Mouse (Mus musculus) forebrain, embryonic 14.5 days (tissue): ENCODE measurements around the gene Gdf2. TPM values are rescaled to one million over a fixed set of nuclear protein-coding genes. Genes with fewer than 3 reads are reported as not detected.

Experiments used
- ATAC-seq: fragments of 200-750 bp; cut with Nextera tagmentation; 2 replicates; pipeline ENCODE4 v1.8.0; 2017; ENCODE audit warnings: mild to moderate bottlenecking, moderate library complexity
- DNase-seq: peaks from one replicate; pipeline ENCODE4 v3.0.0-alpha.2; 2015; ENCODE audit warnings: low spot score
- H3K27ac ChIP-seq: fragments of 300-500 bp; sonication (generic); 2 replicates; pipeline ENCODE4 v1.5.1; 2014; ENCODE audit warnings: low read depth, mild to moderate bottlenecking, control low read depth, low read length, moderate library complexity
- H3K27me3 ChIP-seq: fragments of 300-500 bp; sonication (generic); replicated peaks from 2 replicates; pipeline ENCODE4 v1.6.1; 2014; ENCODE audit warnings: low read length, control low read depth, mixed read lengths; ENCODE audit not compliant: control insufficient read depth, insufficient read depth
- H3K36me3 ChIP-seq: fragments of 300-500 bp; sonication (generic); 2 replicates; pipeline ENCODE4 v1.6.1; 2014; ENCODE audit warnings: low read length, control low read depth; ENCODE audit not compliant: control insufficient read depth, insufficient read depth
- H3K4me1 ChIP-seq: fragments of 300-500 bp; sonication (generic); 2 replicates; pipeline ENCODE4 v1.6.1; 2014; ENCODE audit warnings: antibody characterized with exemption, low read length, control low read depth; ENCODE audit not compliant: control insufficient read depth, insufficient read depth
- H3K4me2 ChIP-seq: fragments of 300-500 bp; sonication (generic); 2 replicates; pipeline ENCODE4 v1.6.1; 2014; ENCODE audit warnings: mild to moderate bottlenecking, control low read depth, low read length
- H3K4me3 ChIP-seq: fragments of 300-500 bp; sonication (generic); 2 replicates; pipeline ENCODE4 v1.5.1; 2014; ENCODE audit warnings: low read depth, low read length, control low read depth
- H3K9ac ChIP-seq: fragments of 300-500 bp; sonication (generic); 2 replicates; pipeline ENCODE4 v1.6.1; 2014; ENCODE audit warnings: mild to moderate bottlenecking, low read length, control low read depth, moderate library complexity
- H3K9me3 ChIP-seq: fragments of 300-500 bp; sonication (generic); replicated peaks from 2 replicates; pipeline ENCODE4 v1.6.1; 2016; ENCODE audit warnings: low read length, control low read depth, mixed read lengths; ENCODE audit not compliant: control insufficient read depth
- WGBS: fragments of 180-500 bp; shearing (Covaris S2); extraction: QIAGEN DNeasy Blood & Tissue Kit; methylation state at CpG from one replicate; pipeline ENCODE4 v1.1.7; 2014; 5-methylcytosine and 5-hydroxymethylcytosine counted together
- polyA plus RNA-seq: library from polyadenylated mRNA; unstranded; fragments of >200 nt; fragmentation: Nextera tagmentation; extraction: Ambion mirVana; gene quantifications from 2 replicates; pipeline ENCODE4 v1.2.1, GENCODE M21; 2014

Gene Gdf2
- polyA plus RNA-seq, 1 experiment from 2014 or later = not detected

DNA sequence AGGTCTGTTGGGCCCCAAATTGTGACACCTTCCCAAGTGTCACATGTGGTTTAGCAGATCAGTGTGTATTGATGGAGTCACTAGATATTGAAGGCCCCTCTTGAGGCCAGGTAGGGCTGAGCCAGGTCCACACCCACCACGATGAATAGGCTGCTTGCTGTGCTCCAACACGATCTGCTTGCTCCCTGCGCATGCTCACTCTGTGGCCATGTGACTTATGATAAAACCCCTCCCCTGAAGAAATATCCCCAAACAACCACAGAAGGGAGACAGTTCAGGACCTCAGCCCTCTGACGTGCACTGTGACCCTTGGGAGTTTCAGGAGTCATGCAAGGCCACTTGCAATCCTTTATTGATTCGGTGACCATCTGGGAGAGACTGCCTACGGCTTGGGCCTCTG, 5.3 kb downstream of the Gdf2 start:
- Histone ChIP-seq H3K27ac (no peak overlapping the region), H3K4me3 (no peak overlapping the region), H3K9me3 (no peaks in the 10 kb centered on the region), H3K27me3 (no peaks in the 10 kb centered on the region), H3K4me2 (no peak overlapping the region), H3K4me1 (no peaks in the 10 kb centered on the region), H3K36me3 (no peaks in the 10 kb centered on the region), H3K9ac (no peak overlapping the region)
- ATAC-seq (no peak), DNase-seq (no peak)
- WGBS = 90% methylated on average over 6 of the region's 6 CpGs

- no peak for ATAC-seq
- Histone ChIP-seq H3K4me1 (no peaks in the 10 kb centered on the region), H3K9me3 (no peaks in the 10 kb centered on the region), H3K4me2 (no peak overlapping the region), H3K36me3 (no peaks in the 10 kb centered on the region), H3K9ac (no peak overlapping the region), H3K27ac (no peak overlapping the region), H3K4me3 (no peak overlapping the region), H3K27me3 (no peaks in the 10 kb centered on the region)
- 66% methylated on average over 6 of the region's 6 CpGs for WGBS
- DNase-seq = no peak
These were observed 11.6 kb downstream of the Gdf2 start for GRCm38 (mm10) chr14:33952233-33952981.

DNA sequence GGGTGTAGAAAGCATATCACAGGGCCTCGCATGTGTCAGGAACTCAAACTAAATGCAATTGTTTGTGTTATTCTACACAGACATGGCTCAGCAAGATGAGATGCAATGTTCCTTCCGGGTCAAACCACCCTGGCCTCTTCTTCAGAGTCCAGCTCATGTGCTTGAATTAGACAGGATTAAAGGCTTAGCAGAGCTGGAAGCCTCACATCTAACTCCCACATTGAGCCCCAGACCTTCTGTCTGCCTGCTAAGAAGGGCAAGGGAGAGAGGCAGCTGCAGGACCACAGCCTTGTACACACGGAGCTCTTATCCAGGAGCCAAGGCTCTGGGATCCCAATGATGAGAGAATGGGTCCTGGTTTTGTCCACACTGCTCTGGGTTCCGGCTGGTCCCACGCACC, 12.9 kb downstream of the Gdf2 start, which contains the start of gene Rbp3:
Gene Rbp3, plus strand, starts transcription at position 243 of the 400 bp plus-strand sequence.
- H3K36me3 ChIP-seq = no peaks in the 10 kb centered on the region
- H3K4me3 ChIP-seq = no peak within 1 kb of the TSS
- no peaks in the 10 kb centered on the region for H3K9me3 ChIP-seq
- H3K27me3 ChIP-seq = no peaks in the 10 kb centered on the region
- WGBS = 90% methylated on average over 5 of the region's 5 CpGs
- H3K4me1 ChIP-seq = no peaks in the 10 kb centered on the region
- H3K27ac ChIP-seq = no peak within 1 kb of the TSS
- no peak within 1 kb of the TSS for H3K9ac ChIP-seq
- no peak for ATAC-seq
- H3K4me2 ChIP-seq = no peak within 1 kb of the TSS
- no peak for DNase-seq

DNA sequence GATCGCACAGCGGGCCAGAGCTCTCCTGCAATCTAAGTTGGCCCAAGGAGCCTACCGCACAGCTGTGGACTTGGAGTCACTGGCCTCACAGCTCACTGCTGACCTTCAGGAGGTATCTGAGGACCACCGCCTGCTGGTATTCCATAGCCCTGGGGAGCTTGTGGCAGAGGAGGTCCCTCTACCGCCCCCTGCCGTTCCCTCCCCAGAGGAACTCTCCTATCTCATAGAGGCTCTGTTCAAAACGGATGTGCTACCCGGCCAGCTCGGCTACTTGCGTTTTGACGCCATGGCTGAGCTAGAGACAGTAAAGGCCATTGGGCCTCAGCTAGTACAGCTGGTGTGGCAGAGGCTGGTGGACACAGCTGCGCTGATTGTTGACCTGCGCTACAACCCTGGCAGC, 15.2 kb downstream of the Gdf2 start:
- Histone ChIP-seq H3K27ac (no peak overlapping the region), H3K36me3 (no peaks in the 10 kb centered on the region), H3K4me2 (no peak overlapping the region), H3K27me3 (no peaks in the 10 kb centered on the region), H3K4me3 (no peak overlapping the region), H3K4me1 (no peaks in the 10 kb centered on the region), H3K9ac (no peak overlapping the region), H3K9me3 (no peaks in the 10 kb centered on the region)
- no peak for ATAC-seq
- DNase-seq = no peak
- WGBS = 79% methylated on average over 13 of the region's 13 CpGs

- no peak overlapping the region for H3K4me2 ChIP-seq
- ATAC-seq = no peak
- H3K27ac ChIP-seq = no peak overlapping the region
- H3K4me3 ChIP-seq = no peak overlapping the region
- H3K9ac ChIP-seq = no peak overlapping the region
- WGBS = 94% methylated on average over 4 of the region's 4 CpGs
- DNase-seq = no peak
- H3K9me3 ChIP-seq = no peaks in the 10 kb centered on the region
- no peaks in the 10 kb centered on the region for H3K27me3 ChIP-seq
- no peaks in the 10 kb centered on the region for H3K4me1 ChIP-seq
- no peaks in the 10 kb centered on the region for H3K36me3 ChIP-seq
These were observed 17.3 kb downstream of the Gdf2 start for GRCm38 (mm10) chr14:33958186-33958585.

- no peak overlapping the region for H3K4me2 ChIP-seq
- H3K36me3 ChIP-seq = no peaks in the 10 kb centered on the region
- no peak overlapping the region for H3K9ac ChIP-seq
- 61% methylated on average over 3 of the region's 3 CpGs for WGBS
- H3K27me3 ChIP-seq = no peaks in the 10 kb centered on the region
- DNase-seq (no peak), ATAC-seq (no peak)
- no peak overlapping the region for H3K4me3 ChIP-seq
- H3K4me1 ChIP-seq = no peaks in the 10 kb centered on the region
- H3K27ac ChIP-seq = no peak overlapping the region
- no peaks in the 10 kb centered on the region for H3K9me3 ChIP-seq
These were observed 18.0 kb downstream of the Gdf2 start for GRCm38 (mm10) chr14:33958841-33959240.

DNA sequence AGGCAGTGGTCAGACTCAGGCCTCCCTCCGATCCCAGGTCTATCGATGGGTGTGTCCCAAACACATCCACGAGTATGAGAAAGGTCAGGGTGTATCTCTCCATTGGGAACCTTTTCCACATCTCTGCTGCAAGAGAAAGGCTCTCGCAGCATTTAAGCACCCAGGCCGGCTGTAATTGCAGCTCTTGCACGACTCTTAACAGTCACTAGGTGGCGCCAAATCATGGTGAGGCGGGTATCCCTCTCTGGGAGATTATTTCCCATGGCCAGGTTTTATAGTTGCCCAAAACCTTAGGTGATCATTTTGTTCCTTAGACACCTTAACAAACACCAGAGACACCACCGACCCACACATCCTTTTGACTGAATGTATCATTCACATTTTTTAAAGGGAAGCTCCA, 18.5 kb downstream of the Gdf2 start:
- Histone ChIP-seq H3K4me2 (no peak overlapping the region), H3K27ac (no peak overlapping the region), H3K4me3 (no peak overlapping the region), H3K27me3 (no peaks in the 10 kb centered on the region), H3K4me1 (no peaks in the 10 kb centered on the region), H3K36me3 (no peaks in the 10 kb centered on the region), H3K9ac (no peak overlapping the region), H3K9me3 (no peaks in the 10 kb centered on the region)
- DNase-seq (peak; percentile 67), ATAC-seq (0 out of 2 replicates have a peak, but pooled peaks have one; percentile 4)
- 16% methylated on average over 9 of the region's 9 CpGs for WGBS

DNA sequence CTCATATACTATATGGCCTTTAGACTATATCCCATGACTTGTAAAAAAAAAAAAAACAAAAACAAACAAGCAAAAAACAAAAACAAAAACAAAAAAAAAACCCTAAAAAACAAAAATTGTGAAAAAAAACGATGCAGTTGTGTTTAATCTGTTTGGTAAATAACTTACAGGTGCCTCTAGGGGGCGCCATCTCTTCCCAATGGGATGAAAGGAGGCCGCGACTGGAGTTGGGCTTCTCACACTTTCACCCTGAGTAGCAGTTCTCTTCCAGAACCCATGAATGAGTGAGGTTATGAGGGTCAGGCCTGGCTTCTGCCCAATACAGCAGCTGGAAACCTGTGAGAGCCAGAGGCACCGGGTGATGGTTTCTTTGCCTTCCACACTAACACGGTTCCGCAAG, 24.8 kb downstream of the Gdf2 start:
- Histone ChIP-seq H3K27me3 (no peaks in the 10 kb centered on the region), H3K36me3 (no peaks in the 10 kb centered on the region), H3K4me3 (no peak overlapping the region), H3K9me3 (no peaks in the 10 kb centered on the region), H3K27ac (no peak overlapping the region), H3K4me1 (no peaks in the 10 kb centered on the region), H3K4me2 (no peak overlapping the region), H3K9ac (no peak overlapping the region)
- WGBS = 68% methylated on average over 7 of the region's 7 CpGs
- DNase-seq = no peak
- ATAC-seq = no peak

DNA sequence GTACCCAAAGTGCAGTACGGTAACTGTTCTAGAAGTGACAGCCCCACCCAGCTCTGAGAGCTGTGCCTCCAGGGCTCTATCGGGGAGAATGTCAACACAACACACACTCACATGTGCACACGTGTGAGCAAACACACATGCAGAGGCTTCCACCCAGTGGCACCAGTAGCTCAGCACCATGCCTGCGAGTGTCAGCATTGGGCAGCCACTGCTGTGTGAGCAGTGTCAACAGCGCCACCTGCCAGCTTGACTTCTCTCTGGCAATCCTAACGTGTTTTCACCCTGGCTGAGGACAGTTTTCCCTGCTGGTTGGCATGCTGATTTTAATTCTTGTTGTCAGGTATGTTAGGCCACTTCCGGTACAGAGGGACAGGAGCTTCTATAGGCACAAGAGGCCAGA, 31.8 kb downstream of the Gdf2 start:
- Histone ChIP-seq H3K36me3 (no peaks in the 10 kb centered on the region), H3K4me1 (no peaks in the 10 kb centered on the region), H3K9ac (no peak overlapping the region), H3K27me3 (no peaks in the 10 kb centered on the region), H3K4me3 (no peak overlapping the region), H3K27ac (no peak overlapping the region), H3K4me2 (no peak overlapping the region), H3K9me3 (no peaks in the 10 kb centered on the region)
- WGBS = 55% methylated on average over 7 of the region's 7 CpGs
- no peak for ATAC-seq
- peak; percentile 35 for DNase-seq
